Mouse (Mus musculus) ovary, postnatal 36 days (tissue): ENCODE data around the gene Pla2g7.
"Not testable (repeated sequence)": the region's sequence is repeated elsewhere in the genome, so short reads cannot be mapped to it uniquely, and the experiment has no call there.

Experiments
- DNase-seq: peaks from one replicate; pipeline ENCODE4 v3.0.0; 2022; ENCODE audit warnings: low spot score, mixed read lengths

Gene Pla2g7

GRCm38 (mm10) chr17:43567992-43568888, at the start of gene Pla2g7:
Gene Pla2g7 (plus strand): TSS chr17:43568098.
- peak; percentile 16 for DNase-seq

DNA sequence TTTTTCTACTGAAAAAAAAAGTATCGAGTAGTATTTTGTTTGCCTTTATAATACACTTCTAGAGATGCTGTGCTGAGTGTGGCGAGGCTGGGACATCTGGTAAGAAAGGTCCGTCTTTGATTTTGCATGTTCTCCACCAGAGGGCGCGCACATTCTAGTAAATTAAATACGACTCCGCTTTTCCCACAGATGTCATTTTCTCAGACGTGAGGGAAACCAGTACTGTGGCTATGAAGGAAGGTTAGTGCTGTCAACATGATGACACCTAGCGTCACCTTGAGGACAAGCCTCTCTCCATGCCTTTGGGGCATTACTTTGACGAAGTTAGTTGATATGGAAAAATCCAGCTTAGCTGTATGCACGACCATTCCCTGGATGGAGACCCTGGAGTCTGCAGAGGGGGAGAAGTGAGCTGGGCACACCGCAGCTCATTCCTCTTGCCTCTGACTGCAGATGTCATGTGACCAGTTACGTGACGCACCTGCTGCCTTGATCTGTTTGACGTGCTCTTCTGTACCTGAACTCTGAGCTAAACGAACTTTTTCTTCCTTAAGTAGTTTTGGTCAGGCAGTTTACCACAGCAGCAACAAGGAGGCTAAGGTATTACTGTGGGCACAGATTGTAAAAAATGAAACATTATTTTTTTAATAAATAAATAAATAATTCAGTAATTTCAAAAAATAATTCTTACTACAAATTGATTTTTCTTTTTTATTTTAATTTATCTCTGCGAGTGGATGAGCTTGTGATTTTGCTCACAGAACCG, 49.1 kb upstream of the Pla2g7 start:
- DNase-seq: peak; percentile 49

- no peak for DNase-seq
Observed at GRCm38 (mm10) chr17:43520166-43520565, 47.7 kb upstream of the Pla2g7 start.

DNA sequence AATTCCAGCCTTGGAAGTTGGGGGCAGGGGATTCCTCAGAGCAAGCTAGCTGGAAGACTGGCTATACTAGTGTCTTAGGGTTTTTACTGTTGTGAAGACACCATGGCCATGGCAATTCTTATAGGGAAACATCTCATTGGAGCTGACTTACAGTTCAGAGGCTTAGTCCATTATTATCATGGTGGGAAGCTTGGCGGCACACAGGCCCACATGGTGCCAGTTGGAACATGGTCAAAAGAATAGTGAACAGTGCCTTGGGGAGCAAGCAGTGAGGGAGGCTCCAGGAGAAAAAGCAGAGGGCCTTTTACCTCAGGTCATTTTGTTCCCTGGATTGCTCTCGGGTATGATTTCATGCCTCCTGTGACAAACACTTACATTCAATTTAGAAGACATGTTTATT, 37.4 kb upstream of the Pla2g7 start:
- no peak for DNase-seq

DNA sequence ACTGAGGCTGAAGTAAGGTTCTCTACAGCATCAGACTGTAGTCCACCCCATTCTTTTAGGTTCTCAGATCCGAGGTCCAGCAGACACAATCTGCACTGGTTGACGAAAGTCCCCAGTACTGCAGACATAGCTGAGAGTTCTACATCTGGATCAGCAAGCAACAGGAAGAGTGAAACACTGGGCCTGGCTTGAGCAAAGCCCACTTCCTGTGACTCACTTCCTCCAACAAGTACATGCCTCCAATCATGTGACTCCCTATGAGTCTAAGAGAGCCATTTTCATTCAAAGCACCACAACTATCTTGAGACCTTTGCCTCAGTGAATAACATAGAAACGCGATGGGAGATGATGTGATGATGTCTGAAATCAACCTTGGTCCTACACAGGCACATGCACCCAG, 36.7 kb upstream of the Pla2g7 start:
- no peak for DNase-seq

DNA sequence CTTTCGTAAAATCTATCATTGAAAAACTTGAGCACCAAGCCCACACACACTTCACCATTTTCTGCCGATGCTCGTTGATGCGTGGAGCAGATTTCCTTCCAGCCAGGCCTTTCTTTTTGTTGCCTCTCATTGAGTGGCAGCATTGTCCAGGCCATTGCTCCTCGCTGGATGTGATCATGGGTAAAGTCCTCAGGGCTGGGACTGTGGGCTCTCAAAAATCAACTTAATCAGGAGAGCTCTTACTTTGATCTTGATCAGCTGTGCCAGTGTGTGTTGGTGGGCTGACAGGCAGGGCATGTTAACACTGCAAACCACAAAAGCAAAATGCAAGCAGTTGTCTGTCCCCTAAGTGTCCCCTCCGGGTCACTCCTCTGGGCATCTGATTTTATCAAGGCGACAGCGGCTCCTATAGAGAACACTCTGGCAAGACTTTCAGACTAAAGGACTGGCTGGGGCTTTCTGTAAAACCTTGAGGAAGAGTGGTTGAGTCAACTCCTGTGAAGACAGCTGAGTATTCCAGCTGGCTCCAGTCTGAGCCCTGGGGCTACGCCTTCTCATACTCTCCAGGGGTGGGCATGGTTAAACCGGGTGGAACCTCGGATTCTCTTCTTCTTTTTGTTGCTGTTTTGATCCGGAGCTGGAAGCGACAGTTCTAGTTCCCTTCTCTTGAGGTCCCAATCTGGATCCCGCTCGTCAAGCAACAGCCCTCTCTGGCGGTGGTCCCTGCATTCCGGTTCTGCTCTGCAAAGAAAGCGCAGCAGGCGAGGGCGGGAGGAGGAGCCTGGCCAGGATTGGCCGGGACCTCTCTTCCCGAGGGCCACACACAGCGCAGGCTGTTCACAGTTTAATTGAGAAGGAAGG, 33.3 kb upstream of the Pla2g7 start:
- peak; percentile 50 for DNase-seq

DNA sequence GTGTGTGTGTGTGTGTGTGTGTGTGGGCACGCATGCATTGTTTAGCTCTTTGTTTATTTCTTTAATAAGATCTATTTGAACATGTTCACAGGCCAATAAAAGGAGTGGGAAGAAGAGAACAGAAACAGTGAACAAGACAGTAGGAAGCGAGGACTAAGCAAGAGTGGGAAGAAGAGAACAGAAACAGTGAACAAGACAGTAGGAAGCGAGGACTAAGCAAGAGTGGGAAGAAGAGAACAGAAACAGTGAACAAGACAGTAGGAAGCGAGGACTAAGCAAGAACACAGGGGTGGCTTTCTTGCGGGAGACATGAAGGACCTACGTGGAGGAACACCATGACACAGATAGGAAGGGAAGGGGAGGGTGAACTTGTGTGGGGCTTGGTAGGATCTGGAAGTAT, 31.1 kb upstream of the Pla2g7 start:
- not testable (repeated sequence) for DNase-seq

- DNase-seq: no peak
Observed at GRCm38 (mm10) chr17:43538767-43539166, 29.1 kb upstream of the Pla2g7 start.

GRCm38 (mm10) chr17:43543539-43543938, 24.4 kb upstream of the Pla2g7 start, which contains the start of gene Ankrd66:
Gene Ankrd66 (minus strand): TSS chr17:43543639.
- no peak for DNase-seq

- no peak for DNase-seq
Observed at GRCm38 (mm10) chr17:43544040-43544439, 23.9 kb upstream of the Pla2g7 start.

DNA sequence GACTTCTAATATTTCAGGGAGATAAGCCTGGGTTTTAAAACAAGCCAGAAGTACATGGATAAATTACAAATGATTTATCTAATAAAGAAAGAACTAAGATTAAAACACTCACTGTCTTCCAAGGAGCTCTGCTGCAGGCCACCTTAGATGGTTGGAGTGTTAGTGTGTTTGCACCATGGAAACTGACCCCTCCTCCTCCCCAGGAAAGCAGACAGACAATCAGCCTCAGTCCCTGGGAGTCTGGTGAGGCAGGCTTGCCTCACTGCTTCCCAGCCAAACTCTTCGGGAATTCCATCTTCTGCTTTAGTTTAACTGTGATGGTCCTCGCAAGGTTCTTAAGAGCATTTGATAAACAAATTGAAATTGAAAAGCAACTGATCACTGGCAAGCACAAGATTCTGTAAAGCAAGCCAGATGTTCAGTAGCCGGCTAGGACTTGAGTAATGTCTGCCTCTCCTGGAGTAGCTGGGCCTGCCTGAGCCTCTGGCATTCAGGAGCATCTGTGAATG, 16.7 kb upstream of the Pla2g7 start:
- no peak for DNase-seq

DNA sequence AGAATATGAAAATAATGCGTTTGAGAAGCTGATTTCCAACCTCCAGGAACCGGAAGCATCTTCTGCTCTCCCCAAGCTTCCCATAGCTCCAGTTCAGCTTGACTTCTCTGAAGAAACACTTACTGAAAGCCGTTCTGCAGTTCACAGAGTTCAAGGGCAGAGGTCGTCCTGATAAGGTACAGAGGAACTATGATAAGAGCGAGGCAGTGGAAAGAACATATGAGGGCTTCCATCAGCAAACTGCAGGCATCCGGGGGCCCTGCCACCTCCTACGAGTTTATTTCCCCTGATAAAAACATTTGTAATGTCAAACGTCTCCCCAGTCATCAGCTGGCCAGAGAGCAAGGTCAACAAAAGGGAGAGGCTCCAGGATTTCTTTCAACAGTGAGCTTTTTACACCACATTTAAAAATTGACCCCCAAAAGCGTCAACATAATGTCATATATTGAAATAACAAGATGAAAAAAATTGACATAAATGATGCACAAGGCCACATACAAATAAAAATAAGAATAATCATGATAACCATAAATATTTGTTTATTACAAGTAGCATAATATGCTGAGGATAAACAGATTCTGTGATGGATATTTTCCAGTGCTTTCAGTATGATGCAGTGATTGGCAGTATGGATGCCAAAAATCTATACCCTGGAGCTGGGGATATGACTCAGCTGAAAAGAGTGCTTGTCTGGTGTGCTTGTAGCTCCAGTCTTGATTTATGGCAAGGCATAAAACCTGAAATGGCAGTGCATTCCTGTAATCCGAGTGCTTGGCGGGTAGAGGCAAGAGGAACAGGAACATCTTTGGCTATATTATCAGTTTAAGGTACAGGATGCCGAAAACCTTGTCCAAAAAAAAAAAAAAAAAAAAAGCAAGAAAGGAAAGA, 13.1 kb upstream of the Pla2g7 start:
- no peak for DNase-seq

- no peak for DNase-seq
Observed at GRCm38 (mm10) chr17:43557104-43557503, 10.8 kb upstream of the Pla2g7 start.

DNA sequence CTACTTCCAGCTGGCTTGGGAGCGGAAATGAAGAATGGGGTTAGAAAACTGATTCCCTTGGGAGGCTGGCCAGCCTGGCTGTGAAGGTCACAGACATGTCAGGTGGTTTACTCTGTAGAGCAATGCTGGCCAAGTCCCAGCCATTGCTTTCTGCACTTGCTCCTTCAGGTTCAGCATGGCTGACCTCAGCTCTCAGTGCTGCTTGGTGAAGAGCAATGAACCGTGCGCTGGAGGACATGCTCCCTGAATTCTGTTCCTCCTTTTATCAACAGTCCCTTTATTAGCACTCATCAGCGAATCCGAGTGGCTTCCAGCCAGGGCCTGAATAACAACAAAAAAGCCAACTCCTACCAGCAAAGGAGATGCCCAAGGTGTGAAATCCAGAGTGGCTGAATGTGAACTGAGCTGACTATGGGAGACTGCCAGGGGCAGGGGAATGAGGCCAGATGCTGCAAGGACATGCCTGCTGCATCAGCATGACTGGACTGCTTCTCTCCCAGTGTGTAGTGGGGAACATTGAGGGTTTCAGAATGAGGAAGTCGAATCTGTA, 10.3 kb upstream of the Pla2g7 start:
- DNase-seq: peak; percentile 34

- DNase-seq: no peak
Observed at GRCm38 (mm10) chr17:43558678-43559077, 9.2 kb upstream of the Pla2g7 start.

GRCm38 (mm10) chr17:43563192-43563987, 4.5 kb upstream of the Pla2g7 start:
- DNase-seq: no peak

DNA sequence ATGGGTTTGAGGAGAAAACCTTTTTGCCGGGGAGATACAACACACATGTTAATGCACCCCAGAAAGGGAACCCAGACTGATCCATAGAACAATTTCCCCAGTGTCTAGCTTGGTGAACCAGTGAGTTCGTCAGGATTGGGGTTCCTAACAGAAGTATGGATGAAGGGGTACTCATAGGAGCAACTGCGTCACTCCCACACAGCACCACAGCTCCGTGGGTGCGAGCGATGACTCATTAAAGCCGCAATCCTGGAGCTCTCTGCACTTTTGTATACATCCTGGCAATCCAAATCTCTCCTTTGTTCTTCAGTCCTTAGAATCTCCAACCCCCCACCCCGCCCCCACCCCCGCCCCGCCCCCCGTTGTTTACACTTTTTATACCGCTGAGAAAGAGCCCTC, 306 bp upstream of the Pla2g7 start:
- no peak for DNase-seq

DNA sequence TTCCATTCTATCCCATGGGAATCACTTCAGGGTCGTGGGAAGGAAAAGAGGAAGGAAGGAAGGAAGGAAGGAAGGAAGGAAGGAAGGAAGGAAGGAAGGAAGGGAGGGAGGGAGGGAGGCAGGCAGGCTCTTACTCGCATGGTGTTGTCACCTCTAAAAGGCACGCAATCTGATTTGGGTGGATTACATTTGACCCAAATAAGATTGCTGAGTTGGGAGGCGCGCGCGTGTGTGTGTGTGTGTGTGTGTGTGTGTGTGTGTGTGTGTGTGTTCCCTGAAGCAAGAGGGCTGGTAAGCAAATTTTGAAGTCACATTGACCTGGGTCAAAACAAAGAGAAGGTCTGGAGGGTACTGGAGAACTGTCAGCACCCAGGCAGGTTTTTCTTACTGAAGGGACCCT, 1.4 kb downstream of the Pla2g7 start:
- DNase-seq: no peak

DNA sequence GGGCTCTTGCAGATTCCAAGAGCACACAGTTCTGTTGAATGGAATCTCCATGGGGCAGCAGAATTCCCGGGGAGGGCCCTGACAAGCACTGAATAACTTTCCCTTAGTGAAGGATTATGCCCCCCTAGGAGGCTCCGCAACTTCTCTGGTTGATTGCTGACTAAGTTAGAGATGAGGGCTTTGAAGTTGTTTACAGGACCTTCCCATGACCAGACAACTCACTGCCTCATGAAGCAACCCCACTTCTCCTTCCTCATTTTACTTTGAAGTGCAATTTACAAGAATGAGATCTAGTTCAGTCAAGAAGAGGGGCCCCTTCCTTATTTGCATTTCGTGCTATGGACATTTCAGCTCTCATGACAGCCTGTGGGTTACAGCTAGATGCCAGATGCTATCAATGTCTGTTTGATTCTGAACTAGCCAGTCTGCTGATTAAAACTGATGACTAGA, 5.8 kb downstream of the Pla2g7 start:
- no peak for DNase-seq

DNA sequence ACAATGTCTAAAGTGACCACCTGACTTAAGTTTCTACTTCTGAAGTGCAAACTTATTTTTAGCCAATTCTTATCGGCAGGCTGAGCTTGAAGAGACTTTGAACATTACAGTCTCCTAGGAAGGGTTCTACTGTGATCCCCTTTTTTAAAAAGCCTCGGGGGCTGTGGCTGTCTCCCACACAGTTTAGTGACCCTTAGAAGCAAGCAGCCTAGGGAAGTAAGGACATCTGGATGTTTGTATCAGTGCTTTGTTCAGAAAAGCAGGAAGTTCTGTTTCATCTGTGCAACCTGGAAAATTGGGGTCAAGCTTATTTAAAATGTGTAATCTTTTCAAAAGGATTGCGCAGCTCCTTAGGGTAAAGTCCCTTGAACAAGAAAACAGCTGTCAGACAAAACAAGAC, 12.6 kb downstream of the Pla2g7 start:
- no peak for DNase-seq
